Mouse (Mus musculus) erythroid progenitor cell, adult 5-6 weeks (primary cell): ENCODE measurements around the gene Uba1. TPM values are rescaled to one million over a fixed set of nuclear protein-coding genes. Genes with fewer than 3 reads are reported as not detected.

Experiments
- ATAC-seq: replicated peaks from 2 replicates; pipeline ENCODE4 v1.8.0; 2016; ENCODE audit warnings: moderate number of reproducible peaks, mild to moderate bottlenecking, moderate TSS enrichment, inconsistent platforms; ENCODE audit not compliant: poor library complexity, low FRiP score, severe bottlenecking
- total RNA-seq, 2 experiments: library from RNA; stranded (forward) in 1 of 2; stranded (reverse) in 1 of 2; fragments of 150-400 nt in 1 of 2; fragments of 186-747, 209-891 nt in 1 of 2; gene quantifications; 2 replicates each; pipeline versions ENCODE4 v1.2.3 to v1.2.4; 2015 to 2017; ENCODE audit warnings: low replicate concordance in 2 of 2

The Uba1 gene
- total RNA-seq (2015; ENCODE audit: low replicate concordance) (59.9 and 60.9 TPM in 2 replicates), total RNA-seq (2017; ENCODE audit: low replicate concordance) (62.3 and 63.2 TPM in 2 replicates)

GRCm38 (mm10) chrX:20658026-20658652 is at the start of gene Uba1:
Gene Uba1 (plus strand): TSS chrX:20658326.
- peak; percentile 48 for ATAC-seq

- ATAC-seq: no peak
Observed at GRCm38 (mm10) chrX:20608500-20608899, 49.6 kb upstream of the Uba1 start.

- ATAC-seq: peak; percentile 44; the same call in 1 of the 2 replicates
Observed at GRCm38 (mm10) chrX:20616861-20617175, 41.3 kb upstream of the Uba1 start.

GRCm38 (mm10) chrX:20617176-20617902 is 40.8 kb upstream of the Uba1 start, which contains the start of the genes Rbm10 and Ndufb11:
Gene Rbm10 (plus strand): TSS chrX:20617503.
Gene Ndufb11 (minus strand): TSS chrX:20617619.
- peak; percentile 96 for ATAC-seq

GRCm38 (mm10) chrX:20617903-20618399 is 40.2 kb upstream of the Uba1 start:
- ATAC-seq: peak; percentile 25; the same call in 1 of the 2 replicates

- no peak for ATAC-seq
Observed at GRCm38 (mm10) chrX:20638141-20638540, 20.0 kb upstream of the Uba1 start.

GRCm38 (mm10) chrX:20644780-20645179 is 13.3 kb upstream of the Uba1 start:
- no peak for ATAC-seq

- no peak for ATAC-seq
Observed at GRCm38 (mm10) chrX:20657593-20657992, 533 bp upstream of the Uba1 start.

- ATAC-seq: no peak
Observed at GRCm38 (mm10) chrX:20658891-20659406, 823 bp downstream of the Uba1 start.

- no peak for ATAC-seq
Observed at GRCm38 (mm10) chrX:20662317-20662715, 4.2 kb downstream of the Uba1 start.

- ATAC-seq: peak; percentile 95
Observed at GRCm38 (mm10) chrX:20662716-20663443, 4.8 kb downstream of the Uba1 start.

GRCm38 (mm10) chrX:20663444-20663790 is 5.3 kb downstream of the Uba1 start:
- no peak for ATAC-seq

- peak; percentile 93 for ATAC-seq
Observed at GRCm38 (mm10) chrX:20687519-20688067, 29.5 kb downstream of the Uba1 start, which contains the start of gene Cdk16. Gene Cdk16 (plus strand): TSS chrX:20687954.

- peak; percentile 84 for ATAC-seq
Observed at GRCm38 (mm10) chrX:20688068-20688547, 30.0 kb downstream of the Uba1 start.

- peak; percentile 42 for ATAC-seq
Observed at GRCm38 (mm10) chrX:20688615-20689014, 30.5 kb downstream of the Uba1 start.

- no peak for ATAC-seq
Observed at GRCm38 (mm10) chrX:20691566-20691965, 33.4 kb downstream of the Uba1 start.

GRCm38 (mm10) chrX:20692616-20693015 is 34.5 kb downstream of the Uba1 start:
- ATAC-seq: no peak

GRCm38 (mm10) chrX:20695842-20696241 is 37.7 kb downstream of the Uba1 start:
- no peak for ATAC-seq

- peak; percentile 57 for ATAC-seq
Observed at GRCm38 (mm10) chrX:20703741-20704290, 45.7 kb downstream of the Uba1 start, which contains the start of gene Usp11. Gene Usp11 (plus strand): TSS chrX:20703906.
